Mouse (Mus musculus): ENCODE data around the gene Cyp4f13. TPM values are rescaled to one million over a fixed set of nuclear protein-coding genes. Genes with fewer than 3 reads are reported as not detected.

Cyp4f13 gene
- 2.5 TPM for polyA plus RNA-seq (2014; fragmentation: Illumina TruSeq; extraction: RNeasy Lipid Tissue Mini Kit (QIAGEN cat#74804); ENCODE audit: low read depth, low replicate concordance)

GRCm38 (mm10) chr17:32947215-32947914 is at the start of gene Cyp4f13:
Gene Cyp4f13, minus strand, starts transcription at chr17:32947402.

GRCm38 (mm10) chr17:32992699-32993474 is 45.7 kb upstream of the Cyp4f13 start, which contains the start of gene Zfp952:
Gene Zfp952, plus strand, starts transcription at chr17:32993129.

GRCm38 (mm10) chr17:32965623-32966290 is 18.6 kb upstream of the Cyp4f13 start, which contains the start of gene Zfp472:
Gene Zfp472, plus strand, starts transcription at chr17:32965814.

GRCm38 (mm10) chr17:32917131-32917530 is 30.1 kb downstream of the Cyp4f13 start, which contains the start of gene Cyp4f14:
Gene Cyp4f14, minus strand, starts transcription at chr17:32917342.

GRCm38 (mm10) chr17:32891239-32892180 is 55.7 kb downstream of the Cyp4f13 start, which contains the start of gene Zfp870:
Gene Zfp870, minus strand, starts transcription at chr17:32891642.

Other genes with a start within 250 kb of the Cyp4f13 start
- 9.2 TPM for gene Zfp871, start 159.1 kb downstream of the Cyp4f13 start, polyA plus RNA-seq (2014; fragmentation: Illumina TruSeq; extraction: RNeasy Lipid Tissue Mini Kit (QIAGEN cat#74804); ENCODE audit: low read depth, low replicate concordance)
- gene Zfp811, start 137.5 kb downstream of the Cyp4f13 start, polyA plus RNA-seq (2014; fragmentation: Illumina TruSeq; extraction: RNeasy Lipid Tissue Mini Kit (QIAGEN cat#74804); ENCODE audit: low read depth, low replicate concordance), result 0.42 TPM
- 2.0 TPM for gene Zfp799, start 117.1 kb downstream of the Cyp4f13 start, polyA plus RNA-seq (2014; fragmentation: Illumina TruSeq; extraction: RNeasy Lipid Tissue Mini Kit (QIAGEN cat#74804); ENCODE audit: low read depth, low replicate concordance)
- gene Zfp870, start 55.8 kb downstream of the Cyp4f13 start, polyA plus RNA-seq (2014; fragmentation: Illumina TruSeq; extraction: RNeasy Lipid Tissue Mini Kit (QIAGEN cat#74804); ENCODE audit: low read depth, low replicate concordance), result 2.5 TPM
- gene Cyp4f14, start 30.1 kb downstream of the Cyp4f13 start, polyA plus RNA-seq (2014; fragmentation: Illumina TruSeq; extraction: RNeasy Lipid Tissue Mini Kit (QIAGEN cat#74804); ENCODE audit: low read depth, low replicate concordance), result 0.59 TPM
- gene Zfp472, start 18.4 kb upstream of the Cyp4f13 start, polyA plus RNA-seq (2014; fragmentation: Illumina TruSeq; extraction: RNeasy Lipid Tissue Mini Kit (QIAGEN cat#74804); ENCODE audit: low read depth, low replicate concordance), result 7.3 TPM
- gene Zfp952, start 45.7 kb upstream of the Cyp4f13 start, polyA plus RNA-seq (2014; fragmentation: Illumina TruSeq; extraction: RNeasy Lipid Tissue Mini Kit (QIAGEN cat#74804); ENCODE audit: low read depth, low replicate concordance), result 8.7 TPM
- gene Zfp763, start 86.0 kb upstream of the Cyp4f13 start, polyA plus RNA-seq (2014; fragmentation: Illumina TruSeq; extraction: RNeasy Lipid Tissue Mini Kit (QIAGEN cat#74804); ENCODE audit: low read depth, low replicate concordance), result 5.3 TPM
- gene 4921501E09Rik, start 120.7 kb upstream of the Cyp4f13 start, polyA plus RNA-seq (2014; fragmentation: Illumina TruSeq; extraction: RNeasy Lipid Tissue Mini Kit (QIAGEN cat#74804); ENCODE audit: low read depth, low replicate concordance), result 71.2 TPM
- gene Zfp563, start 141.9 kb upstream of the Cyp4f13 start, polyA plus RNA-seq (2014; fragmentation: Illumina TruSeq; extraction: RNeasy Lipid Tissue Mini Kit (QIAGEN cat#74804); ENCODE audit: low read depth, low replicate concordance), result 13.9 TPM
- 209 TPM for gene Morc2b, start 192.3 kb upstream of the Cyp4f13 start, polyA plus RNA-seq (2014; fragmentation: Illumina TruSeq; extraction: RNeasy Lipid Tissue Mini Kit (QIAGEN cat#74804); ENCODE audit: low read depth, low replicate concordance)
- gene Olfr55, start 221.0 kb upstream of the Cyp4f13 start, polyA plus RNA-seq (2014; fragmentation: Illumina TruSeq; extraction: RNeasy Lipid Tissue Mini Kit (QIAGEN cat#74804); ENCODE audit: low read depth, low replicate concordance), result not detected
- not detected for gene Olfr239, start 243.9 kb upstream of the Cyp4f13 start, polyA plus RNA-seq (2014; fragmentation: Illumina TruSeq; extraction: RNeasy Lipid Tissue Mini Kit (QIAGEN cat#74804); ENCODE audit: low read depth, low replicate concordance)